Mouse (Mus musculus) cerebellum, adult 8-10 months (tissue): ENCODE measurements around the gene Il1rapl1.

Experiments
- DNase-seq: peaks from one replicate; pipeline ENCODE4 v3.0.0; 2022

Gene Il1rapl1

DNA sequence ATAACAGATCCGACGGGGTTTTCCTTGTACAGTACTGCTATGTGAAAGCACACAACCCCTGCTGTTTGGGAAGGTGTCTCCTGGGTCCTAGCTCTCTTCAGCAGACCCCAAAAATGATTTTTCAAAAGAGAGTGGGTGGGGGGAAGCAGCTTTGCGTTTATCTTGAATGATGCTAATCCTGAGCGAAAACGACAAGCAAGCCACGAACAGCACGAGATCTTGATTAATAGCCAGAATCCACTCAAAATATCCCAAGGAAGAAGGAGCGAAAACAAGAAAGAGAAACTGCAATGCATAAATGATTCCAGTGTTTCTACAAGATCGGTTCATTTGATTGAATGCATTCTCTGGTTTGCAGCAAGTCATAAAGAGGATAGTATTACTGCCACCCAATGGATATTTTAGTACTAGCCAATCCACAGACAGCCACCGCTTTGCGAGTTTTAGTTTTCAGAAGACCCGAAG, at the start of gene Il1rapl1:
TSS of gene Il1rapl1 (minus strand) at position 37 of the 465 bp plus-strand sequence.
- peak; percentile 39 for DNase-seq

- DNase-seq = no peak
These were observed 42.6 kb upstream of the Il1rapl1 start for GRCm38 (mm10) chrX:88158037-88158436.

GRCm38 (mm10) chrX:88125612-88126011, 10.2 kb upstream of the Il1rapl1 start:
- no peak for DNase-seq

GRCm38 (mm10) chrX:88120070-88120469, 4.6 kb upstream of the Il1rapl1 start:
- no peak for DNase-seq

- no peak for DNase-seq
These were observed 2.4 kb upstream of the Il1rapl1 start for GRCm38 (mm10) chrX:88117858-88118257.

- no peak for DNase-seq
These were observed 881 bp upstream of the Il1rapl1 start for GRCm38 (mm10) chrX:88116326-88116725.

- DNase-seq = peak; percentile 44
These were observed 1.9 kb downstream of the Il1rapl1 start for GRCm38 (mm10) chrX:88113561-88113960.

GRCm38 (mm10) chrX:88112254-88112653, 3.2 kb downstream of the Il1rapl1 start:
- DNase-seq = no peak

DNA sequence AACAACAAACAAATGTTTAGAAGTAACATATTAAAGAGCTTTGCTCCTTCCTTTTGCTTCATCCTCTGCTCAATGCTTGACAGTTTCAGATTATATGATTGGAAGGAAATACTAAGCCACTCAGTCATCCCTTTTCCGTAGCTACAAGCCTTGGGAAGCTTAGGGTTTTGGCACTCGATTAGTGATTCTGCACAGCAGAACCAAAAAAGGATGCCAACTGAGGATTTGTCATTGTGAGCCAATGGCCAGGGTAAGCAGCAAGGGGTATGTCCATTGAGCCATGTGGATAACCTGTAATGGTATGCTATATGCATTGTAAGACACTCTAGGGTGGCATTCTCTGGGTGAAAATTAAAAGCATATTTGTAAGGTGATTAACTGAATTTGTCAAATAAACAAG, 5.7 kb downstream of the Il1rapl1 start:
- no peak for DNase-seq

DNA sequence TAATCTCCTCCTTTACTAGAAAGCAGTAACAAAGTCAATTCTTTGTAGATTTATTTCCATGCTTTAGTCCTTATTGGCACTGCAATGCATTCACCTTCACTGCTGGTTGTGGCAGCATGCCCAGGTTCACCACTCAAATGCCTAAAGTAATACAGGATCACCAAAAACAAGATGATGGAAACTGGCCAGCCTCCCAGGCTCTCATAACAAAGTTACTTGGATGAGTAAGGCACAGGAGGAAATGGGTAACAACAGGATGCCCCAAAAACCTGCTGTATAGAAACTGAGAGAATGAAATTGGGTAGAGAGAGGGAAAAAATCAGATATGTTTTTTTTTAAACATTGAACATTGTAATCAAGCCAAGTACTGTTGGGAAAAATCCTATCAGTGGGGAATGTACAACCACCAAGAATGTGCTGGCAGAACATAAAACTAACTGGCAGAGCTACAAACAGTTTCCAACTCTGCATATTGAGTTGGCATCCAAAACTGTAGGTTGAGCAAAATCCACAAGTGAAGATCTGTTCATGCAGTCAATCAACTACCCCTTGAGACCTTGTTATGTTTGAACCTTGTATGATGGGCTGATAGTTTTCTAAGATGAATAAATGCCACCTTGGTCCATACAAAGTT, 21.4 kb downstream of the Il1rapl1 start:
- DNase-seq = peak; percentile 60

DNA sequence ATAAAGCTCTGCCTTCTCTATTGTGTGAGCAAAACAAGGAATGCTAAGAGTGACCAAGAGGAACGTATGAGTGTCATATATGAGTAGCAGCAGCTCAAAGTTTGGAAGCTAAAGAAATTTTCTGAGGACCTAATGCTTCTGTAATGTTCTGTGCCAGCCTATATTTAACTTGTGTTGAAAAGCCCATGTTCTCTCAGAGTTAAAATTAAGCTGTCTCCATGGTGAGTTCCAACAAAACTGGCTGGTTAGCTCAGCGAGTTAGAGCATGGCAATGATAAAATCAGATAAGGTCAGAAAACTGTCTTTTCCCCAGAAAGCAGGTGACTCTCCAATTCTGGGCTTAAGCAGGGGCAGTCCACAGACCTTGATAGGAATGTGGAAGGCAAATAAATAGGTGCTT, 25.6 kb downstream of the Il1rapl1 start:
- DNase-seq = no peak

GRCm38 (mm10) chrX:88072741-88073419, 42.6 kb downstream of the Il1rapl1 start:
- peak; percentile 33 for DNase-seq

DNA sequence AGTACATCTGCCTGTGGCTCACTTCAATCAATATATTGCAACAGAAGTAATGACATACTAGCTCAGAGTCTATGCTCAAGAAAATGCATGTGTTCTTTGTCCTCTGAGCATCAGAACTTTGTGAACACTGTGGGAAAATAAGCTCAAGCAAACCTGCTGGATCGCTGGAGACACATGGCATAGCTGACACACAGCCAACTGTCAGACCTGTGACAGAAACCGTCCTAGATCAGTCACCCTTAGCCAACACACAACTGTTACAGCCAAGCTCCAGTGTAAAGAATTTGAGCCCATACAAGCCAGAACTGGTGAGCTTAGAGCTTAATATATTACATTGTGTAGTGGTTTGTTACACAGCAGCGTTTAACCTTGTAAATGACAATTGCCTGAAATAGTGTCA, 45.1 kb downstream of the Il1rapl1 start:
- peak; percentile 37 for DNase-seq

DNA sequence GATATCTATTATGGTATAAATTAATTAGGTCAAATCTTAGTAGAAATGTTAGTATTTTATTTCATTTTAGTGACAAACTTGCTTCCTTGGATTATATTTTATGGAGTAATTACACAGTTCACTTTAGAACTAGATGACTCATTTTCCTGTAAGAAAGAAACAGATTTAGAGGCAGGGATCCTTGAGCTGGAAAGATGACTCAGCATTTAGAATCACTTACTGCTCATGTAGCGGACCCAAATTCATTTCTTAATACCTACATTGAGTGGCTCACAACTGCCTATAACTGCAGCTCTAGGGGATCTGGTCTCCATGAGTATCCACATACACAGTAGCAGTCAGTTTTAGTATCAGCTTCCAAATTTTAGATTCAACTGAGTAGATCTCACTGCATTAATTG, 71.9 kb downstream of the Il1rapl1 start:
- DNase-seq = no peak

DNA sequence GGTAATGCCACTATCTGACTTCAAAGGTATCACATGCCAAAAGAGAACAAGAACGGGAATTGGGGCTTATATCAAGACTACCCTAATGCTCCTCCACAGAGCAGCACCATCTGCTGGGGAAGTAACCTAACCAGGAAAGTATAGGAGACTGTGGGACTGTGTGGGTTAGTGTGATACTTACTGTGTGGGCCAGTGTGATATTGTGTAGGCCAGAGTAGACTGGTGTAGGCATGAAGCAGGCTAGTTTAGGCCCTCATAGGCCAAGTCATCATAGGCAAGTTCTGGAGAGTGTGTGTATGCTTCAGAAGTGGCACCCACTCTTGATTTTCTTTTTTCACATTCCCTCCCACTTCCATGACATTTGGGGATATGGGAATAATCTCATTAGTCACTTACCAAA, 76.5 kb downstream of the Il1rapl1 start:
- DNase-seq = no peak

DNA sequence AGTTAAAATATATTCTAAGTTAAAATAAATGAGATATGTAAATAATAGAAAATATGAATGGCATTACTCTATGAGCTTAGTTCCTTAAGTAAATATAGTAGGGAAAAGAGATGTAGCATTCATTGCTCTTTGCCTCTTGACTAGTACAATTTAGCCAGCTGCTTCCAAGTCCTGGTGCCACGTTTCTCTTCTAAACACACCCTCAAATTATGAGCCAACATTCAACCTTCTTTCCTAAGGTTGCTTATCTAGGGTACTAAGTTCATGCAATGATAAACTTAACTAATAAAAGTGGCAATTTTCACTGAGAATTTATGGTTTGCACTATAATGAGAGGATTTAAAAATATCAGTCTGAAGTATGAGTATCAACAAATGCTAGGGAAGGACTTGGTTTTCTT, 218.3 kb downstream of the Il1rapl1 start:
- no peak for DNase-seq

DNA sequence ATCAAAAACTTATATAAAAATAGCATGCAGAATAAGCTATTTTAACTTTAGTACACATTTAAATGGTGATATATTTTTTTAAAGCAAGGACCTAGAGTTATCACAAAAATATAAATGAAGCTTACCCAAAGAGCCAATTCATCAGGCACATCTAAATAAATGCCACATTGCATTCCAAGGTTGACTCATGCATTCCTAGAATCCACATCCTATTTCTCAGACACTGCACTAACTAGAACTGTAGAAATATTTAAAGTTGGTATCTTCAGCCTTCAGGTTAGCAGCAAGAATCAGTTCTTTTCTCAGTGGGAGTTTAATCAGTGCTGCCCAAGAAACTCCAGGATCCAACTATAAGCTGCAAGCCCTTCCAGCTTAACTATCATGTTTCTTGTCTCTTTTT, 223.5 kb downstream of the Il1rapl1 start:
- no peak for DNase-seq

- DNase-seq = no peak
These were observed 261.3 kb downstream of the Il1rapl1 start for GRCm38 (mm10) chrX:87854107-87854506.

GRCm38 (mm10) chrX:87813884-87814283, 301.6 kb downstream of the Il1rapl1 start:
- no peak for DNase-seq

- peak; percentile 21 for DNase-seq
These were observed 307.7 kb downstream of the Il1rapl1 start for GRCm38 (mm10) chrX:87807717-87808116.

- DNase-seq = no peak
These were observed 322.4 kb downstream of the Il1rapl1 start for GRCm38 (mm10) chrX:87793011-87793410.

- DNase-seq = peak; percentile 59
These were observed 404.9 kb downstream of the Il1rapl1 start for GRCm38 (mm10) chrX:87710589-87710988.

- no peak for DNase-seq
These were observed 451.6 kb downstream of the Il1rapl1 start for GRCm38 (mm10) chrX:87663856-87664255.

- no peak for DNase-seq
These were observed 459.8 kb downstream of the Il1rapl1 start for GRCm38 (mm10) chrX:87655644-87656043.

- DNase-seq = peak; percentile 10
These were observed 514.5 kb downstream of the Il1rapl1 start for GRCm38 (mm10) chrX:87600914-87601313.
